Mouse (Mus musculus) cortical plate, adult 2 months (tissue): ENCODE data around the gene She. TPM values are rescaled to one million over a fixed set of nuclear protein-coding genes. Genes with fewer than 3 reads are reported as not detected.
A peak's percentile ranks its signal among the peaks of the same experiment; 100 is the strongest.
"Not testable (repeated sequence)": the region's sequence is repeated elsewhere in the genome, so short reads cannot be mapped to it uniquely, and the experiment has no call there.

Experiments used
- H3K27ac ChIP-seq: fragments of 200-500 bp; 2 replicates; pipeline ENCODE4 v1.5.1; 2012; ENCODE audit warnings: low read length, control low read depth, inconsistent platforms; ENCODE audit not compliant: insufficient read depth
- H3K4me1 ChIP-seq: fragments of 200-500 bp; 2 replicates; pipeline ENCODE4 v1.6.1; 2011; ENCODE audit warnings: low read length; ENCODE audit not compliant: control insufficient read depth, insufficient read depth
- H3K4me3 ChIP-seq: fragments of 200-500 bp; 2 replicates; pipeline ENCODE4 v1.5.1; 2011; ENCODE audit warnings: mild to moderate bottlenecking, low read length, control low read depth; ENCODE audit not compliant: insufficient read depth
- CTCF ChIP-seq: fragments of 200-500 bp; IDR thresholded peaks from 2 replicates; pipeline ENCODE4 v1.5.1; 2011; ENCODE audit warnings: mild to moderate bottlenecking, control low read depth, low read length; ENCODE audit not compliant: insufficient read depth; ENCODE audit errors: extremely low read depth
- POLR2A ChIP-seq: fragments of 200-500 bp; IDR thresholded peaks from 2 replicates; pipeline ENCODE4 v1.6.1; 2011; ENCODE audit warnings: mild to moderate bottlenecking, low read length, control low read depth; ENCODE audit not compliant: insufficient read depth; ENCODE audit errors: extremely low read depth
- polyA plus RNA-seq: library from polyadenylated mRNA; depleted of rRNA; stranded (reverse); fragments of >200 nt; gene quantifications from 2 replicates; pipeline ENCODE4 v1.2.3, GENCODE M21; 2012

The She gene
- polyA plus RNA-seq, 1 experiment, result 2.2 TPM

- TF ChIP-seq POLR2A (peak; percentile 44; the same call in 1 of the 2 replicates), CTCF (no peak)
- Histone ChIP-seq H3K4me1 (peaks cover 4% of the 10 kb centered on the region; the same call in 1 of the 2 replicates), H3K27ac (no peak overlapping the region), H3K4me3 (no peak overlapping the region)
These were observed 27.7 kb downstream of the She start for GRCm38 (mm10) chr3:89858888-89859287.

DNA sequence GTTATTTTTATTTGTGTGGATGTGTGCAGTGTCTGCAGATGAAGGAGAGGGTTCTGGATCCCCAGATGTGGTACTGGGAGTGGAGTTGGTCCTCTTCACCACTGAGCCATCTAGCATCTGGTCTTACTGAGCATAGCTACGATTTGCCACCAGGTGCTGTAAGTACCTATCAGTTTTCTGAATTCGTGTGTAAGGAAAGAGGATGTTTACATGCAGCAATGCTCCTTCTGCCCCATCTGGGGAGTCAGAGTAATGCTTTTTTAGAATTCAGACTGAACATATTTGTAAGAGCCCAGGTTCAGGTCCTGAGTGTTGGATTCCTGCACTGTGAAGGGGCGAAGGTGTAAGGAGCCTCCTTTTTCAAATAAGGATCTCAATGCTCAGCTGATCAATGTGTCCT is 28.8 kb downstream of the She start:
- peaks cover 4% of the 10 kb centered on the region; the same call in 1 of the 2 replicates for H3K4me1 ChIP-seq
- no peak for TF ChIP-seq CTCF
- no peak for TF ChIP-seq POLR2A
- no peak overlapping the region for H3K27ac ChIP-seq
- no peak overlapping the region for H3K4me3 ChIP-seq

DNA sequence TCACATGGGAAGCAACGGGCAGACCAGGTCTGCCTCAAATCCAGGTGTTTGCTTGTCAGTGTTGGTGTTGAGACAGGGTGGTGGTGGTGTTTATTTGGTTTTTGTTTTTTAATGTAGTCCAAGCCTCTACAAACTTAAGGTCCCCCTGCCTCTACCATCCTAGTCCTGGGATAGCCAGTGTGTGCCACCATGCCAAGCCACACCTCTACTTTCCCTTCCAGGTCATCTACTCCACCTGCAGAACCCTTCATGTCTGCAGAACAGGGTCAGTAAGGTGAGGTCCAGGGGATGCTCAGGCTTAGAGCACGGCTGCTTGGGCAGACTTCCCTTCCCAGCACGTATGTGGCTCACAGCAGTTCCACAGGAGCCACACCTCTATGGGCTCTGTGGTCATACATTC is 29.2 kb downstream of the She start:
- Histone ChIP-seq H3K4me3 (no peak overlapping the region), H3K27ac (no peak overlapping the region), H3K4me1 (peaks cover 4% of the 10 kb centered on the region; the same call in 1 of the 2 replicates)
- TF ChIP-seq POLR2A (no peak), CTCF (no peak)

GRCm38 (mm10) chr3:89861070-89861469 is 29.9 kb downstream of the She start:
- no peak overlapping the region for H3K4me3 ChIP-seq
- TF ChIP-seq CTCF, result no peak
- no peak for TF ChIP-seq POLR2A
- no peak overlapping the region; the same call in 1 of the 2 replicates for H3K27ac ChIP-seq
- H3K4me1 ChIP-seq, result peaks cover 6% of the 10 kb centered on the region

DNA sequence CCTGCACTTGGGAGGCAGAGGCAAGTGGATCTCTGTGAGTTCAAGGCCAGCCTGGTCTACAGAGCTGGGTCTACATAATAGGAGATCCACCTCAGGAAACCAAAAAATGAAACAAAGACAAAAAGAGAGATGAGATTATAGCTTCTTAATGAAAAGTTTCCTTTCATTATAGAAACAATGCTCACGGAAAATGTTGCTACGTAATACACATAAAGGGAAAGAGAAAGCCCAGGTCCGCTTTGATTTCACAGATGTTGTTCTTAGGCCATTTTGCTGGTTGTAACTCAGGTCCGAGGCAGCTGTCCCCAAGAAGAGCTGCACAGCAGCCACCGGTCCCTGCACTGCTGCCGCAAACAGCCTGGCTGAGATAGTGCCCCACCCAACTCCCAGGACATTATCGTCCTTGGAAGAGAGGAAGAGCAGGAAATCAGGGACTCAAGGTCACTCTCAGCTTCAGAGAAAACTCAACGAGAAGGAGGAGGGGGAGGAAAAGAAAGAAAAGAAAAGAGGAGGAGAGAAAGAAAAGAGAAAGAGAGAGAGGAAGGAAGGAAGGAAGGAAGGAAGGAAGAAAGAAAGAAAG is 31.1 kb downstream of the She start:
- no peak overlapping the region for H3K27ac ChIP-seq
- H3K4me3 ChIP-seq, result no peak overlapping the region
- peaks cover 6% of the 10 kb centered on the region for H3K4me1 ChIP-seq
- TF ChIP-seq CTCF (no peak), POLR2A (no peak)

DNA sequence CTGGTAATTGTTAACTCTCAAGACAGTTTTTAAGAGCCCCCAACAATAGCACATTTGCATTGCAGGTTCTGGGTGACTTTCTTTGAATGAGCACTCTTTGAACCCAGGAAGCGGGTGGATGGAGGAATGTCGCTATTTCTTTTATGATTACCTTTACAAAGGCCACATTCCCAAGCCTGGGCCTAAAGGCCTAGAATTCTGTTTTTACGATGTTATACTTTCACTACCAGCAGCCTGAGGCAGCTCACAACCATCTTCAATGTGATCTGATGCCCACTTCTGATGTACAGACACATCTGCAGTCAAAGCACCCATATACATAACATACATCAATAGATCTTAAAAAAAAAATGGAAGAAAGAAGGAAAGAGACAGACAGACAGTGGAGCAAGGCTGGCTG is 32.1 kb downstream of the She start:
- not testable (repeated sequence) for H3K4me1 ChIP-seq, H3K27ac ChIP-seq, H3K4me3 ChIP-seq

- Histone ChIP-seq H3K4me1 (peaks cover 8% of the 10 kb centered on the region), H3K27ac (peak overlapping the region; percentile 21; the same call in 1 of the 2 replicates), H3K4me3 (no peak overlapping the region)
- TF ChIP-seq CTCF (0 out of 2 replicates have a peak, but pooled peaks have one; percentile 3), POLR2A (no peak)
These were observed 32.7 kb downstream of the She start for GRCm38 (mm10) chr3:89863716-89864509.

DNA sequence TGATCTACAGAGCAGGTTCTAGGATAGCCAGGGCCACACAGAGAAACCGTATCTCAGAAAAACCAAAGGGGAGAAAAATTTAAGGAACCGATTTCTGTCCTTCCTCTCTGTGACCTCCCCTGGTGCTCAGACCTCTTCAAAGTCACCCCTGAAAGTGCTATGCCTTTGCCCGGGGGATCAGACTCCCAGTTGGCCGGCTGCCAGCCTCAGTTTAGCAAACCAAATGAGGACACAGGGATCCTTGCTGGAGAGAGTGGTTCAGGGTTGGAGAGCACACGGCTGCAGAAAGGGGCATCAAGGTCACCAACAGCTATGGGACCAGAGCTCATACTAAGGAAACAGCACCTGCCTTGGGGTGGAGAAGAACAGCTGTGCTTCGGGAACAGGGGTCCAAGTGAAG is 33.9 kb downstream of the She start:
- TF ChIP-seq POLR2A (no peak), CTCF (no peak)
- peaks cover 8% of the 10 kb centered on the region for H3K4me1 ChIP-seq
- H3K4me3 ChIP-seq, result no peak overlapping the region
- H3K27ac ChIP-seq, result no peak overlapping the region; the same call in 1 of the 2 replicates

- Histone ChIP-seq H3K4me3 (no peak overlapping the region), H3K27ac (no peak overlapping the region), H3K4me1 (peaks cover 8% of the 10 kb centered on the region)
- no peak for TF ChIP-seq POLR2A
- TF ChIP-seq CTCF, result no peak
These were observed 34.6 kb downstream of the She start for GRCm38 (mm10) chr3:89865764-89866163.

- H3K4me3 ChIP-seq, result no peak overlapping the region
- H3K27ac ChIP-seq, result no peak overlapping the region
- peaks cover 5% of the 10 kb centered on the region for H3K4me1 ChIP-seq
- TF ChIP-seq POLR2A, result no peak
- TF ChIP-seq CTCF, result no peak
These were observed 36.5 kb downstream of the She start for GRCm38 (mm10) chr3:89867651-89868050.
